Mouse (Mus musculus): ENCODE measurements around the gene Uqcc1. TPM values are rescaled to one million over a fixed set of nuclear protein-coding genes. Genes with fewer than 3 reads are reported as not detected.

Uqcc1 gene
- total RNA-seq, 2 experiments from 2014 or later, result 45.8 to 50.2 TPM

Other genes with a start within 250 kb of the Uqcc1 start
- gene Trpc4ap, start 237.9 kb downstream of the Uqcc1 start, total RNA-seq (2021), result 100 to 1,000 TPM; 140 TPM
- 10 to 100 TPM; 16.6 to 17.8 TPM for gene Edem2, start 200.8 kb downstream of the Uqcc1 start, total RNA-seq (2021)
- not detected for gene Gm17581, start 194.4 kb downstream of the Uqcc1 start, total RNA-seq (2021)
- gene Procr, start 179.2 kb downstream of the Uqcc1 start, total RNA-seq (2021), result 1 to 10 TPM; 1.8 to 1.9 TPM
- gene Mmp24, start 155.0 kb downstream of the Uqcc1 start, total RNA-seq (2021), result 10 to 100 TPM; 45.8 to 50.0 TPM
- gene BC029722, start 110.9 kb downstream of the Uqcc1 start, total RNA-seq (2021), result 10 to 100 TPM; 45.7 to 50.3 TPM
- gene Eif6, start 103.4 kb downstream of the Uqcc1 start, total RNA-seq (2021), result 10 to 100 TPM; 65.3 to 67.6 TPM
- gene Fam83c, start 95.5 kb downstream of the Uqcc1 start, total RNA-seq (2021), result not detected
- gene Gm15557, start 10.4 kb upstream of the Uqcc1 start, total RNA-seq (2021), result not detected
- gene Gdf5, start 15.1 kb upstream of the Uqcc1 start, total RNA-seq (2021), result under 1 TPM; 0.29 to 0.55 TPM
- 10 to 100 TPM; 15.1 to 16.3 TPM for gene Cep250, start 26.1 kb upstream of the Uqcc1 start, total RNA-seq (2021)
- 1 to 10 TPM in 1 of 2 experiments, under 1 TPM in 1; 0.88 to 1.3 TPM for gene 6430550D23Rik, start 77.7 kb upstream of the Uqcc1 start, total RNA-seq (2021)
- gene Ergic3, start 77.7 kb upstream of the Uqcc1 start, total RNA-seq (2021), result 100 to 1,000 TPM; 180 to 200 TPM
- gene Fer1l4, start 122.6 kb upstream of the Uqcc1 start, total RNA-seq (2021), result not detected
- gene Spag4, start 134.9 kb upstream of the Uqcc1 start, total RNA-seq (2021), result 1 to 10 TPM; 4.7 to 6.9 TPM
- gene Cpne1, start 181.7 kb upstream of the Uqcc1 start, total RNA-seq (2021), result 10 to 100 TPM; 24.0 to 26.0 TPM
- gene Rbm12, start 181.7 kb upstream of the Uqcc1 start, total RNA-seq (2021), result 10 to 100 TPM; 25.5 to 30.2 TPM
- 10 to 100 TPM; 19.6 to 26.7 TPM for gene Gm28036, start 196.8 kb upstream of the Uqcc1 start, total RNA-seq (2021)
- gene Romo1, start 213.7 kb upstream of the Uqcc1 start, total RNA-seq (2021), result 100 to 1,000 TPM; 183 to 205 TPM
- 10 to 100 TPM; 35.3 to 37.1 TPM for gene Nfs1, start 213.9 kb upstream of the Uqcc1 start, total RNA-seq (2021)
- gene Rbm39, start 249.9 kb upstream of the Uqcc1 start, total RNA-seq (2021), result 100 to 1,000 TPM; 259 to 277 TPM